Mouse (Mus musculus): ENCODE measurements around the gene Sorcs1. TPM values are rescaled to one million over a fixed set of nuclear protein-coding genes. Genes with fewer than 3 reads are reported as not detected.

Gene Sorcs1
- polyA plus RNA-seq, 1 experiment = 0.12 TPM

GRCm38 (mm10) chr19:50582952-50583351, 95.5 kb downstream of the Sorcs1 start:
- Histone ChIP-seq H3K4me3 (replicated peaks; ENCODE audit: extremely low read depth, low read depth, low read length) (no peak overlapping the region), H3K4me1 (ENCODE audit: control insufficient read depth, insufficient read depth, low read length) (no peaks in the 10 kb centered on the region)
- no peak for DNase-seq
- TF ChIP-seq POLR2A (IDR thresholded peaks at IDR 0.05; ENCODE audit: borderline replicate concordance, extremely low read depth, low read depth, low read length) = no peak
- TF ChIP-seq CTCF (IDR thresholded peaks at IDR 0.05; ENCODE audit: insufficient read depth, low read length) = no peak

GRCm38 (mm10) chr19:50569669-50570195, 108.7 kb downstream of the Sorcs1 start:
- DNase-seq = no peak
- 51% methylated on average over 1 of the region's 1 CpGs for WGBS
- Histone ChIP-seq H3K4me3 (replicated peaks; ENCODE audit: extremely low read depth, low read depth, low read length) (no peak overlapping the region), H3K4me1 (ENCODE audit: control insufficient read depth, insufficient read depth, low read length) (no peaks in the 10 kb centered on the region)
- TF ChIP-seq POLR2A (IDR thresholded peaks at IDR 0.05; ENCODE audit: borderline replicate concordance, extremely low read depth, low read depth, low read length) (no peak), CTCF (IDR thresholded peaks at IDR 0.05; ENCODE audit: insufficient read depth, low read length) (no peak)

GRCm38 (mm10) chr19:50566306-50566705, 112.1 kb downstream of the Sorcs1 start:
- TF ChIP-seq CTCF (IDR thresholded peaks at IDR 0.05; ENCODE audit: insufficient read depth, low read length) (no peak), POLR2A (IDR thresholded peaks at IDR 0.05; ENCODE audit: borderline replicate concordance, extremely low read depth, low read depth, low read length) (no peak)
- Histone ChIP-seq H3K4me1 (ENCODE audit: control insufficient read depth, insufficient read depth, low read length) (no peaks in the 10 kb centered on the region), H3K4me3 (replicated peaks; ENCODE audit: extremely low read depth, low read depth, low read length) (no peak overlapping the region)
- WGBS = 77% methylated on average over 2 of the region's 2 CpGs
- no peak for DNase-seq

GRCm38 (mm10) chr19:50558771-50559170, 119.7 kb downstream of the Sorcs1 start:
- TF ChIP-seq POLR2A (IDR thresholded peaks at IDR 0.05; ENCODE audit: borderline replicate concordance, extremely low read depth, low read depth, low read length) = no peak
- no peak for TF ChIP-seq CTCF (IDR thresholded peaks at IDR 0.05; ENCODE audit: insufficient read depth, low read length)
- H3K4me3 ChIP-seq (replicated peaks; ENCODE audit: extremely low read depth, low read depth, low read length) = no peak overlapping the region
- no peak for DNase-seq
- 56% methylated on average over 6 of the region's 6 CpGs for WGBS
- H3K4me1 ChIP-seq (ENCODE audit: control insufficient read depth, insufficient read depth, low read length) = no peaks in the 10 kb centered on the region

- WGBS = 69% methylated on average over 5 of the region's 5 CpGs
- Histone ChIP-seq H3K4me1 (ENCODE audit: control insufficient read depth, insufficient read depth, low read length) (no peaks in the 10 kb centered on the region), H3K4me3 (replicated peaks; ENCODE audit: extremely low read depth, low read depth, low read length) (no peak overlapping the region)
- DNase-seq = no peak
- TF ChIP-seq POLR2A (IDR thresholded peaks at IDR 0.05; ENCODE audit: borderline replicate concordance, extremely low read depth, low read depth, low read length) (no peak), CTCF (IDR thresholded peaks at IDR 0.05; ENCODE audit: insufficient read depth, low read length) (no peak)
Observed at GRCm38 (mm10) chr19:50534031-50534430, 144.4 kb downstream of the Sorcs1 start.

GRCm38 (mm10) chr19:50527835-50528234, 150.6 kb downstream of the Sorcs1 start:
- TF ChIP-seq POLR2A (IDR thresholded peaks at IDR 0.05; ENCODE audit: borderline replicate concordance, extremely low read depth, low read depth, low read length) (no peak), CTCF (IDR thresholded peaks at IDR 0.05; ENCODE audit: insufficient read depth, low read length) (no peak)
- no peak for DNase-seq

GRCm38 (mm10) chr19:50526094-50526493, 152.4 kb downstream of the Sorcs1 start:
- 68% methylated on average over 8 of the region's 8 CpGs for WGBS
- DNase-seq = no peak

More at GRCm38 (mm10) chr19:50527835-50528234, 150.6 kb downstream of the Sorcs1 start:
- H3K4me3 ChIP-seq (replicated peaks; ENCODE audit: extremely low read depth, low read depth, low read length) = no peak overlapping the region
- 75% methylated on average over 3 of the region's 3 CpGs for WGBS
- H3K4me1 ChIP-seq (ENCODE audit: control insufficient read depth, insufficient read depth, low read length) = no peaks in the 10 kb centered on the region

GRCm38 (mm10) chr19:50521943-50522342, 156.5 kb downstream of the Sorcs1 start:
- 55% methylated on average over 4 of the region's 4 CpGs for WGBS
- no peak for DNase-seq
- H3K4me1 ChIP-seq (ENCODE audit: control insufficient read depth, insufficient read depth, low read length) = no peaks in the 10 kb centered on the region
- no peak for TF ChIP-seq POLR2A (IDR thresholded peaks at IDR 0.05; ENCODE audit: borderline replicate concordance, extremely low read depth, low read depth, low read length)
- no peak for TF ChIP-seq CTCF (IDR thresholded peaks at IDR 0.05; ENCODE audit: insufficient read depth, low read length)
- no peak overlapping the region for H3K4me3 ChIP-seq (replicated peaks; ENCODE audit: extremely low read depth, low read depth, low read length)

More at GRCm38 (mm10) chr19:50526094-50526493, 152.4 kb downstream of the Sorcs1 start:
- H3K4me3 ChIP-seq (replicated peaks; ENCODE audit: extremely low read depth, low read depth, low read length) = no peak overlapping the region
- no peaks in the 10 kb centered on the region for H3K4me1 ChIP-seq (ENCODE audit: control insufficient read depth, insufficient read depth, low read length)
- TF ChIP-seq CTCF (IDR thresholded peaks at IDR 0.05; ENCODE audit: insufficient read depth, low read length) (no peak), POLR2A (IDR thresholded peaks at IDR 0.05; ENCODE audit: borderline replicate concordance, extremely low read depth, low read depth, low read length) (no peak)

GRCm38 (mm10) chr19:50515059-50515673, 163.3 kb downstream of the Sorcs1 start:
- TF ChIP-seq POLR2A (IDR thresholded peaks at IDR 0.05; ENCODE audit: borderline replicate concordance, extremely low read depth, low read depth, low read length) (no peak), CTCF (IDR thresholded peaks at IDR 0.05; ENCODE audit: insufficient read depth, low read length) (no peak)
- no peak for DNase-seq
- Histone ChIP-seq H3K4me3 (replicated peaks; ENCODE audit: extremely low read depth, low read depth, low read length) (no peak overlapping the region), H3K4me1 (ENCODE audit: control insufficient read depth, insufficient read depth, low read length) (no peaks in the 10 kb centered on the region)
- 61% methylated on average over 10 of the region's 10 CpGs for WGBS

GRCm38 (mm10) chr19:50514309-50514830, 164.1 kb downstream of the Sorcs1 start:
- no peak for TF ChIP-seq POLR2A (IDR thresholded peaks at IDR 0.05; ENCODE audit: borderline replicate concordance, extremely low read depth, low read depth, low read length)
- no peak for TF ChIP-seq CTCF (IDR thresholded peaks at IDR 0.05; ENCODE audit: insufficient read depth, low read length)
- DNase-seq = no peak

More at GRCm38 (mm10) chr19:50514309-50514830, 164.1 kb downstream of the Sorcs1 start:
- WGBS = 61% methylated on average over 8 of the region's 8 CpGs
- H3K4me3 ChIP-seq (replicated peaks; ENCODE audit: extremely low read depth, low read depth, low read length) = no peak overlapping the region
- H3K4me1 ChIP-seq (ENCODE audit: control insufficient read depth, insufficient read depth, low read length) = no peaks in the 10 kb centered on the region

Data from lung, adult 2 months (tissue).